Mouse (Mus musculus): ENCODE data around the gene Thnsl1.
"Not testable (repeated sequence)": the region's sequence is repeated elsewhere in the genome, so short reads cannot be mapped to it uniquely, and the experiment has no call there.

The Thnsl1 gene

GRCm38 (mm10) chr2:21244104-21244503, 38.6 kb downstream of the Thnsl1 start:
- DNase-seq: not testable (repeated sequence)

DNA sequence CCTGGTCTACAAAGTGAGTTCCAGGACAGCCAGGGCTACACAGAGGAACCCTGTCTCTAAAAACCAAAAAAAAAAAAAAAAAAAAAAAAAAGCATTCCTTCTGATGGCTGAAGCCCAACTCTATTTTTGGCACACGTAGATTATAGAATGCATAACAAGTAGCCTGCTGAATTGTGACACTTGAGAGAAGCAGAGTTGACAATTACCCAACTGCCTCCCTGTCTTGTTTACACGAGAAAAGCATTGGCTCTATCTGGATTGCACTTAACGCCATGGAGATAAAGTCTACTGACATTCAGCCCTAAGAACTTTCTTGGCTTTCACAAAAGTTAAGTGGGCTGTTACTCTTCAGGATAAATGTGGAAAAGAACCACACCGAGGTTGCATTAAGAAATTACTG, 39.5 kb downstream of the Thnsl1 start:
- no peak for DNase-seq

- DNase-seq: no peak
Measured at GRCm38 (mm10) chr2:21245477-21246102, 40.1 kb downstream of the Thnsl1 start.

DNA sequence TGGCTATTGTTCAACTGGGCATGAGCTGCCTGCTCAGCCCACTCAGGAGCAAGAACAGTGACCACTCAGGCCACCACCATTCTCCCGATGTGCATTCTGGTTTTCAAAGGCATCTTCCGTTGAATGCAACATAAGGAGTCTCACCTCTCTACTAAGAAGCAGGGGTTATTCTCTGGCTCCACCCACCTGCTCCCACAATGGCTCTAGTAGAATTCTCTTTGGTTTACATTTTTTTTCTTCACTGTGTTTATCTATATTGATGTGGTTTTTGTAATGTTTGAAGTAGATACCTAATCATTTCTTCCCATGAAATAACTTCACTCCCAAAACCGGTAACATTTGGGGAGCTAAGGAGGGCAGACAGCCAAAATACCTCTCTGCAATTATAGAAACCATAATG, 48.1 kb downstream of the Thnsl1 start:
- DNase-seq: no peak

GRCm38 (mm10) chr2:21254308-21254707, 48.8 kb downstream of the Thnsl1 start:
- no peak for DNase-seq

GRCm38 (mm10) chr2:21258281-21258680, 52.8 kb downstream of the Thnsl1 start:
- no peak for DNase-seq

DNA sequence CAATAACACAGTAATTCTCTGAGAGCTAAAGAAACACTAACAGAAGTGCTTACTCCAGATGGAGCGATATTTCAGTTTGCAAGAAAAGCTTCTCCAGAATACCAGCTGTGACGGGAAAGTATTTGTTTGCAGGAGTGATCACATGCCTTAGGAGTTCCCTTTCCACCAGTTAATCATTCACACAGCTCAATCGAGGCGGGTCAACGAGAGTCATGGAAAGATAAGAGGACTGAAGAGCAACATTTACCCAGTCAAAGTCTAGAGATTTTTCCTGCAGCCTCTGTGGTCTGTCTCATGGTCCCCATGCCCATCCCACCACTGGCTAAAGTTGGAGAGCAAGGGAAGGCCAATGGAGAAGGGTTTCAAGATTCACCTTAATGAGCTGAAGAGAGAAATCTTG, 53.6 kb downstream of the Thnsl1 start:
- DNase-seq: no peak

GRCm38 (mm10) chr2:21260060-21260459, 54.5 kb downstream of the Thnsl1 start:
- no peak for DNase-seq

DNA sequence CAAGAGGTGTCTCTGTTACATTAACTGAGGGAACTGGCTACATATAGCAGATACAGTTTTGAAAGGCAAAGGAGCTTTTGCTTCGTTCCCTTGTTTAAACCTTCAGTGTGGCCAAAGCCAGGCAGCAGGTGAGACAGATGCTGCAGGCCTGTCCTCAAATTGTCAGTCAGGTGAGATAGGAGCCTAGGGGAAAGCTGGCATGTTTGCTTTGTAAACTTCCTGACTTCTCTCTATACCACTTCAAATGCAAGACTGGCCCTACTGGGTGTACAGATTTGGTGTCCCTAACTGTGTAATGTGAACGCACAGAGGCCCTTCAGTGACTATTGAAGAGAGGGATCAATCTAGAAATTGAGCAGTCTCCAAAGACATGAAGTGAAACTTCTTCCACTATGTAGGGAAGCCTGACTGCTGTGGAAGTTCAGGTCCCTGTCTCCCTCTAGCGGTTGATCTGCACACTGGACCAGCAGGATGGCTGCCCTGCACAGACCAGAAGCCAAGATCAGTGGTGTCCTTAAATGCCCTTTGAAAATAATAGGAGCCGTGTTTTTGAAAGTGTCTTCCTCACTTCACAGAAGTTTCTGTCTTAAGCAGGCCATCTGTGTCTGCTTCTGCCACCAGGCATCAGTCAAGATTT, 56.0 kb downstream of the Thnsl1 start:
- peak; percentile 42 for DNase-seq

DNA sequence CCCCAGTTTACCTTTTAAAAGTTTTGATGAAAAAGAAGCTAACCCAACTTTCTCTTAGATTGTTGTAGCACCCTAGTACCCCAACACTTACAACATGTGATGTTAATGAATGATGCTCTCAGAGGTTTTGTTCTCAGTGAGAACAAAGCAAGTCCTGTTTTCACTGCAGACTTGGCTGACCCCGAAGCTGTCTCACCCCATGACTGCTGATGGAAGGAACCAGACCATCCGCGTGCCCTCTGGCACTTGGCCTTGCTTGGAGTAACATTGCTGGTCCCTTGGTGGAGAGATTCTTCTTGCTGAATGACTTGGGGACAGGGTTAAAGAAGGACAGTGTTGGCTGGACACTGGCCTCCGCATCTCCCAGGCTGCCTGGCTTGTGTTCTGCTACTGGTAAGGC, 58.5 kb downstream of the Thnsl1 start:
- no peak for DNase-seq
